Mouse (Mus musculus) heart, embryonic 15.5 days (tissue): Measurements from ENCODE around the gene Tbc1d10c. TPM values are rescaled to one million over a fixed set of nuclear protein-coding genes. Genes with fewer than 3 reads are reported as not detected.

ENCODE experiments used
- ATAC-seq: fragments of 200-750 bp; cut with Nextera tagmentation; replicated peaks from 2 replicates; pipeline ENCODE4 v1.8.0; 2017; ENCODE audit warnings: low read depth, moderate TSS enrichment; ENCODE audit not compliant: insufficient number of reproducible peaks, insufficient read depth, low FRiP score
- H3K27ac ChIP-seq: fragments of 300-500 bp; sonication (generic); 2 replicates; pipeline ENCODE4 v1.5.1; 2015; ENCODE audit warnings: mild to moderate bottlenecking, inconsistent platforms
- H3K27me3 ChIP-seq: fragments of 300-500 bp; sonication (generic); 2 replicates; pipeline ENCODE4 v1.6.1; 2015; ENCODE audit warnings: inconsistent platforms
- H3K36me3 ChIP-seq: fragments of 300-500 bp; sonication (generic); 2 replicates; pipeline ENCODE4 v1.6.1; 2015; ENCODE audit warnings: mild to moderate bottlenecking, inconsistent platforms
- H3K4me1 ChIP-seq: fragments of 300-500 bp; sonication (generic); replicated peaks from 2 replicates; pipeline ENCODE4 v1.6.1; 2015; ENCODE audit warnings: inconsistent platforms
- H3K4me2 ChIP-seq: fragments of 300-500 bp; sonication (generic); 2 replicates; pipeline ENCODE4 v1.6.1; 2015; ENCODE audit warnings: inconsistent platforms, mild to moderate bottlenecking, moderate library complexity
- H3K4me3 ChIP-seq: fragments of 300-500 bp; sonication (generic); 2 replicates; pipeline ENCODE4 v1.5.1; 2015; ENCODE audit warnings: mild to moderate bottlenecking, inconsistent platforms
- H3K9ac ChIP-seq: fragments of 300-500 bp; sonication (generic); 2 replicates; pipeline ENCODE4 v1.6.1; 2015; ENCODE audit warnings: mild to moderate bottlenecking, inconsistent platforms
- H3K9me3 ChIP-seq: fragments of 300-500 bp; sonication (generic); replicated peaks from 2 replicates; pipeline ENCODE4 v1.6.1; 2016; ENCODE audit warnings: inconsistent platforms
- WGBS: fragments of 180-500 bp; shearing (Covaris S2); methylation state at CpG from one replicate; pipeline ENCODE4 v1.1.7; 2015; ENCODE audit warnings: mixed read lengths; 5-methylcytosine and 5-hydroxymethylcytosine counted together
- polyA plus RNA-seq: library from polyadenylated mRNA; unstranded; fragments of >200 nt; fragmentation: Nextera tagmentation; extraction: Ambion mirVana; gene quantifications from 2 replicates; pipeline ENCODE4 v1.2.1, GENCODE M21; 2015

The Tbc1d10c gene
- 3.0 and 14.9 TPM in 2 replicates for polyA plus RNA-seq

GRCm38 (mm10) chr19:4190831-4191334 is at the start of gene Tbc1d10c:
Tbc1d10c (minus strand) TSS chr19:4191284.
- 63% methylated on average over 4 of the region's 4 CpGs for WGBS
- Histone ChIP-seq H3K4me1 (peaks cover 56% of the 10 kb centered on the region), H3K9ac (peak within 1 kb of the TSS; percentile 98), H3K4me2 (peak within 1 kb of the TSS; percentile 87), H3K27me3 (no peaks in the 10 kb centered on the region), H3K9me3 (no peaks in the 10 kb centered on the region), H3K27ac (peak within 1 kb of the TSS; percentile 89), H3K4me3 (peak within 1 kb of the TSS; percentile 84), H3K36me3 (peaks cover 28% of the 10 kb centered on the region)
- ATAC-seq, result no peak

DNA sequence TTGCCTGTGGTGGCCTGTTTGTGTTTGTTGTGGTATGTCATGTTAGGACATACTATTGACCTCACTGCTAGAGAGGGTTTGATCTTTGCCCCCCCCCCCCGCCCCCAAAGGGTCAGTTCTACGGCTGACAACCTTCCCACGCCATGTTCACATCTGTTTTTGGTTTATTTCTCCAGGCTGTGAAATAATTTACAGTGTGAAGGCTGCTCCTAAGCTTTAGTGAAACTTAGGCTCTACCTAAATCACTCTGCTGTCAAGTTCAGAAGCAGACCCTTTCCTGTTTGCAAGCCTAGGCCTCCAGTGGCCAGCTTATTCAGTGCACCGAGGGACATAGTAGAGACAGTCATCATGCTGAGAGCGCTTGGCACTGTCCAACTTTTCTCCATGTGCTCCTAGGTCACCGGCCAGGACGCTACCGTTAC is 49.2 kb upstream of the Tbc1d10c start:
- no peak overlapping the region for H3K4me2 ChIP-seq
- H3K9ac ChIP-seq, result no peak overlapping the region
- H3K27me3 ChIP-seq, result no peaks in the 10 kb centered on the region
- ATAC-seq, result no peak
- H3K4me3 ChIP-seq, result no peak overlapping the region
- no peak overlapping the region for H3K27ac ChIP-seq
- no peaks in the 10 kb centered on the region for H3K4me1 ChIP-seq
- no peaks in the 10 kb centered on the region for H3K9me3 ChIP-seq
- no peaks in the 10 kb centered on the region for H3K36me3 ChIP-seq
- 64% methylated on average over 8 of the region's 8 CpGs for WGBS

DNA sequence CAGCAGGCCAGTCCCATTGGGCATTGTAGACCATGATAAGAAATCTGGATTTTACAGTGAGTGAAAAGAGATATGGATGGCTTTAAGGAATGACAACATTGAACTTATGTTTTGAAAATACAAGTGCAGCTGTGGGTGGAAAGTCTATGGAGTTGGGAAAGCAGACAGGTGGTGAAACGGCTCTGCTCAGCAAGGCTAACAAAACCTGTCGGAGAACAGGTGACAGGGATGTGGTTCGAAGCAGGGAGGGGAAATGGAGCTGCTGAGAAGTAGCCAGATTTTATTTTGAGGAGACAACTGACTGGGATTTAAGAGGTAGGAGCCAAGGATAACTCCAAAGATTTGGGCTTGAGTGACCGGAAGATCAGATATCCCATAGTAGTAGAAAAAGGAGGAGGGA is 43.5 kb upstream of the Tbc1d10c start:
- Histone ChIP-seq H3K9me3 (no peaks in the 10 kb centered on the region), H3K27me3 (0 out of 2 replicates have a peak, but pooled peaks cover 3% of the 10 kb centered on the region), H3K4me3 (no peak overlapping the region), H3K36me3 (no peaks in the 10 kb centered on the region), H3K4me1 (peaks cover 16% of the 10 kb centered on the region), H3K4me2 (no peak overlapping the region), H3K27ac (no peak overlapping the region), H3K9ac (no peak overlapping the region)
- ATAC-seq, result no peak
- 63% methylated on average over 4 of the region's 4 CpGs for WGBS

DNA sequence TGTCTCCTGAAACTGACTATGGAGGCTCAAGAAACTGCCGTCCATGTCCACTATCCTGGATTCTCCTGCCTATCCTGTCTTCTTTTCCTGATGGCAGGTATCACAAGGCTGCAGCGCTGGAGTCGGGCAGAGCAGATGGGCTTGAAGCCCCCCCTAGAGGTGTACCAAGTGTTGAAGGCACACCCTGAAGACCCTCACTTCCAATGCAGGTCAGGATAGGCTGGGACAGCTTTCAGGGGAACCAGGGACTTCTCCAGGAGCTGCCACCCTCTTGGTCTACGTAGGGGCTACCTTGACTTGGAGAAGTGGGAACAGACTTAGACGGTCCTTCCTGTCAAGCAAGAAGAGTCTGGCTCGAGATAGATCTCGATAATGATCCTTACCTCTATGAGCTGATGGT is 41.6 kb upstream of the Tbc1d10c start:
- ATAC-seq, result no peak
- WGBS, result 86% methylated on average over 7 of the region's 7 CpGs
- peak overlapping the region; percentile 61; the same call in 1 of the 2 replicates for H3K4me3 ChIP-seq
- no peaks in the 10 kb centered on the region for H3K36me3 ChIP-seq
- no peaks in the 10 kb centered on the region for H3K9me3 ChIP-seq
- H3K4me2 ChIP-seq, result peak overlapping the region; percentile 85
- peak overlapping the region; percentile 87; the same call in 1 of the 2 replicates for H3K27ac ChIP-seq
- peak overlapping the region; percentile 67; the same call in 1 of the 2 replicates for H3K9ac ChIP-seq
- H3K27me3 ChIP-seq, result 0 out of 2 replicates have a peak, but pooled peaks cover 3% of the 10 kb centered on the region
- H3K4me1 ChIP-seq, result peaks cover 16% of the 10 kb centered on the region

DNA sequence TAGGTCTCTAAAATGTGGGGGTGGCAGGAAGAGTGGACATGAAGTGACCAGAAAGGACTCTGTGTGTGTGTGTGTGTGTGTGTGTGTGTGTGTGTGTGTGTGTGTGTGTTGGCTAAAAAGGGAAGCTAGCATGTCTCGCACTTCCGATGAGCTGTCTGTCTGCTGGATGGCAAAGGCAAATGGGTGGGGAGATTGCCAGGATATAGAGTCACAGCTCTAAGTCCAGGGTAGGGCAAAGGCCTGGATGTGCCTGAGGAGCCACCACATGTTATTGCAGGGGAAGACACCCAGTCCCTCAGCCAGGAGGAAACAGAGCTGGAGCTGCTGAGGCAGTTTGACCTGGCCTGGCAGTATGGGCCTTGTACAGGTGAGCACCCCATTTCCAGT is 41.1 kb upstream of the Tbc1d10c start:
- Histone ChIP-seq H3K4me2 (peak overlapping the region; percentile 85), H3K27me3 (0 out of 2 replicates have a peak, but pooled peaks cover 3% of the 10 kb centered on the region), H3K4me1 (peaks cover 16% of the 10 kb centered on the region), H3K27ac (peak overlapping the region; percentile 87), H3K4me3 (peak overlapping the region; percentile 61), H3K36me3 (no peaks in the 10 kb centered on the region), H3K9me3 (no peaks in the 10 kb centered on the region), H3K9ac (peak overlapping the region; percentile 67)
- WGBS, result 18% methylated on average over 2 of the region's 2 CpGs
- ATAC-seq, result 0 out of 2 replicates have a peak, but pooled peaks have one; percentile 3

DNA sequence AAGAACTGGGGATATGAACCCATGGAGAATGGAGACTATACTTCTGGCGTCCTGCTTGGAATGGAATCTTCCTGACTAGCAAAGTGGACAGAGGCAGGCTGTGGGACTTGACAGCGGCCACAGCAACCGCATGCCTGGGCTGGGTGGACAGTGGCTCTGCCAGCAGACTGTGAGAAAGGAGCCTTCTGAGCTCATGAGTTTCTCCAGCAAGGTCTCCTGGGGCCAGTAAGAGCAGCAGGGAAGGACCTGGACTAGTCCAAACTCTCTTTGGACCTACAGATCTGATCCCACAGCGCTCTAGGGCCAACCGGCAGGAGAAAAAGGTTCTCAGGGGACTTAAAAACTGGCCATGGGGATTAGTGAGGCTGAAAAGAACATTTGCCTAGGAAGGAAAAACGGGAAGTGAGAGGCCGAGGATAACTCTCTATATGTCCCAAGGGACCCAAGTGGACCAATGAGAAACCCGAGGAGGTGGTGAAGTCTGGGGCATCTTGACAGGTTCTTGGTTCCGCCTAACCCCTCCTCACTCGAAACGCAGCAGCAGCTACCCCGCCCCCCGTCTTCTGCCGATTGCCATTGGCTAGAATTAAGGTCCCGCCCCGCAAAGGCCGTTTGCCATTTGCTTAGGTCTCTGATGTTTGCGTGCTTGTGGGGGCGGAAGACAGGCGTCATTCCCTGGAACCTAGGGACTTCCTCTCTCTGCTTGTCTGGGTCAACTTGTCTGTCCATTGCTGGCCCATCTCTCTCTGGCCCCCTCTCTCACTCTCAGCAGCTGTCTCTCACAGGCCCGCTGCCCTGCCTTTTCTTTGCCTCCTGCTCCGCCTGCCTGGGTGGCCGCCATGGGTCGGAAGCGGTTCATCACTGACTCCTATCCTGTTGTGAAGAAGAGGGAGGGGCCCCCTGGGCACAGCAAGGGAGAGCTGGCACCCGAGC is 40.4 kb upstream of the Tbc1d10c start, which contains the start of gene Pold4:
Pold4 (plus strand) TSS at position 647 of the 933 bp plus-strand sequence.
- Histone ChIP-seq H3K4me3 (peak within 1 kb of the TSS; percentile 61), H3K9me3 (no peaks in the 10 kb centered on the region), H3K4me1 (peaks cover 16% of the 10 kb centered on the region), H3K27ac (peak within 1 kb of the TSS; percentile 87), H3K9ac (peak within 1 kb of the TSS; percentile 67), H3K27me3 (0 out of 2 replicates have a peak, but pooled peaks cover 6% of the 10 kb centered on the region), H3K4me2 (peak within 1 kb of the TSS; percentile 85), H3K36me3 (no peaks in the 10 kb centered on the region)
- ATAC-seq, result peak; percentile 91
- WGBS, result 8% methylated on average over 26 of the region's 26 CpGs

GRCm38 (mm10) chr19:4230415-4230814 is 39.3 kb upstream of the Tbc1d10c start:
- ATAC-seq, result no peak
- WGBS, result 66% methylated on average over 8 of the region's 8 CpGs

DNA sequence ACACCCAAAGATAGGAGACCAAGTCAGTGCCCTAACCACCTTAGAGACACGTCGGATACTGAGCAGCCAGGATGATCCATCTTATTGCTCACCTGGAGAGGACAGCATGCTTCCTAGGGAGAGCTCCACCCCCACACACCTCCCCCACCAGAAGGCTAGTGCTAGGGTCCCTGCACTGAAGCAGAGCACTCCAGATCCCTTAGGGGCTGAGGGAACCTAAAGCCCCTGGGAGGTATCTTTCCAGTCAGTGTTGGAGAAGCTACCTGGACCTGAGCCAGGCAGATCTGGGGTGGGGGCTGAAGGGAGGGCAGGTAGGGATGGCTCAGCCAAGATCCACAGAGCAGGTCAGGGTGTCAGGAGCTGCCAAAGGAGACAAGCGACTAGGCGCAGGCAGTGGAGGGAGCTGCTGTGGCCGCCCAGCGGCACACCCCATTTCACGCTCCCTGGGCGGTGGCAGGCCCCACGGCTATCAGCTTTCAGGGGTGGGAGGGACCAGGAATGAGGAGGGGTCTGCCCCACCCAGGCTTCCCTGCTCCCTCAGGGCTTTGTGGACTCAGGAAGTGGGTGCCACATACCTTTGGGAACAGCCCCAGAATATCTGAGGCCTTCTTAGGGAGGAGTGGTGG is 38.5 kb upstream of the Tbc1d10c start:
- peaks cover 10% of the 10 kb centered on the region; the same call in 1 of the 2 replicates for H3K27me3 ChIP-seq
- H3K9me3 ChIP-seq, result no peaks in the 10 kb centered on the region
- no peak overlapping the region for H3K9ac ChIP-seq
- H3K27ac ChIP-seq, result no peak overlapping the region
- ATAC-seq, result no peak
- 41% methylated on average over 9 of the region's 9 CpGs for WGBS
- H3K4me2 ChIP-seq, result no peak overlapping the region
- no peaks in the 10 kb centered on the region for H3K36me3 ChIP-seq
- no peak overlapping the region for H3K4me3 ChIP-seq
- H3K4me1 ChIP-seq, result peaks cover 16% of the 10 kb centered on the region

More at GRCm38 (mm10) chr19:4230415-4230814, 39.3 kb upstream of the Tbc1d10c start:
- Histone ChIP-seq H3K27ac (0 out of 2 replicates have a peak overlapping the region, but pooled peaks have one; percentile 7), H3K36me3 (no peaks in the 10 kb centered on the region), H3K4me1 (peaks cover 16% of the 10 kb centered on the region), H3K4me2 (no peak overlapping the region), H3K9me3 (no peaks in the 10 kb centered on the region), H3K27me3 (0 out of 2 replicates have a peak, but pooled peaks cover 6% of the 10 kb centered on the region), H3K4me3 (no peak overlapping the region), H3K9ac (no peak overlapping the region)

GRCm38 (mm10) chr19:4228891-4229290 is 37.8 kb upstream of the Tbc1d10c start:
- no peak overlapping the region for H3K9ac ChIP-seq
- no peak overlapping the region for H3K4me3 ChIP-seq
- ATAC-seq, result no peak
- H3K27me3 ChIP-seq, result peaks cover 10% of the 10 kb centered on the region; the same call in 1 of the 2 replicates
- H3K4me2 ChIP-seq, result no peak overlapping the region
- no peaks in the 10 kb centered on the region for H3K36me3 ChIP-seq
- peaks cover 16% of the 10 kb centered on the region for H3K4me1 ChIP-seq
- H3K9me3 ChIP-seq, result no peaks in the 10 kb centered on the region
- WGBS, result 73% methylated on average over 4 of the region's 4 CpGs
- no peak overlapping the region for H3K27ac ChIP-seq

- H3K4me2 ChIP-seq, result no peak overlapping the region
- 14% methylated on average over 8 of the region's 8 CpGs for WGBS
- no peak overlapping the region for H3K4me3 ChIP-seq
- no peaks in the 10 kb centered on the region for H3K9me3 ChIP-seq
- ATAC-seq, result no peak
- H3K27ac ChIP-seq, result no peak overlapping the region
- no peaks in the 10 kb centered on the region for H3K36me3 ChIP-seq
- no peak overlapping the region for H3K9ac ChIP-seq
- peaks cover 10% of the 10 kb centered on the region; the same call in 1 of the 2 replicates for H3K27me3 ChIP-seq
- H3K4me1 ChIP-seq, result peaks cover 16% of the 10 kb centered on the region
Measured at GRCm38 (mm10) chr19:4227894-4228678, 37.0 kb upstream of the Tbc1d10c start.
